Mouse (Mus musculus): ENCODE results near the gene Gm9999.
A peak's percentile ranks its signal among the peaks of the same experiment; 100 is the strongest.
"Not testable (repeated sequence)": the region's sequence is repeated elsewhere in the genome, so short reads cannot be mapped to it uniquely, and the experiment has no call there.

The Gm9999 gene

GRCm38 (mm10) chr7:46983280-46983679, at the start of gene Gm9999:
TSS of gene Gm9999 (plus strand) at chr7:46983580.
- DNase-seq = no peak

GRCm38 (mm10) chr7:46934788-46935187, 48.6 kb upstream of the Gm9999 start:
- no peak for DNase-seq

DNA sequence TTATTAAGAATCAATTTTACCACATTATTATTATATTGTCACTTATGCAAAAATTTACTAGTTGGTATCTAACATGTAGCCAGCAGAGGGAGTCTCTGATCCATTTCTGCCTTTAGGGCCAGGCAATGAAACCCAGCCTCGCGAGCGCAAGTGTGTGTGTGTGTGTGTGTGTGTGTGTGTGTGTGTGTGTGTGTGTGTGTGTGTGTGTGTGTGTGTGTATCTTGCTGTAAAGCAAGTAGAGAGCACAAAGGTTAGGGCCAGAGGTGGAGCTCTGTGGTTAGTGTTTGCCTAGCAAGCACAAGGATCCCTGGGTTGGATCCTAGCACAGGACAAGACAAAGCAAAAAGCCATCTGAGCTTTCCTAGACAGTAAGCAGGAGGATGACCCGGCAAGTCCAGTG, 47.5 kb upstream of the Gm9999 start:
- no peak for DNase-seq

DNA sequence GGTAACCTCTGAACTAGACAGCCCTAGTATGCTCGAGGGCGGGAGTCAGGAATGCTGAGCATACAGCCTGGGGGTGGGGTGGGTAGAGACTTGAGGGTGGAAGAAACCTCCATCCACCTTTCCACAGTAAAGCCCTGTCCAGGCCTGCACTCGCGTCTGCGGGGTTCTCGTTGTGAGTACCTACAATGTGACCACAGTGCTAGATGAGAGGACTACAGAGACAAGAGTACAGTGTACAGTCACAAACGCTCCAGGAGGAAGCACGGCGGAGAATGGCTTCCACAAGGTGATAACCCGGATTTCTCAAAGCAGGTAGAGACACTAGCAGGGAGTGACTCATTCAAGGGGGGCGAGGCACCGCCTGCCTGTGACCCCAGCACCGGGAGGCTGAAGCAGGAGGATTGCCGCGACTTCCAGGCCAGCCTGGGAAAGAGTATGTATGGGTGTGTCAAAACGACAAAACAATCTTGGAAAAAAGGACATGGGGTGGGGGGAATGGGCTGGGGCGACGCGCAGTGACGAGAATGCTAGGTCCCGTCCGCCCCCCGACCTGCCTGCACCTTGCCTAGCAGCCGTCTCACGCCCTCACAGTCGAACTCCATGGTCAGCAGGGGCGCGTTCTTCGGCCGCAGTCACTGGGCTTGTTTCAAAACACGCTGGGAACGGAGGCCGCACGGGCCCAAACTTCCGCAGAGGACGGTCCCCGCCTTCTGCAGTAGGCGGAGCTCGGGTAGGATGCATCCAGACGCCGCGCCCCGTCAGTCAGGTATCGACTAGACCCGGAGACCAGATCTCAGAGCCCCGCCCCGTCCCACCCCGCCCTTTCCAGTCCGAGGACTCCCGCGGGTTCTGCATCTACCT, 25.3 kb upstream of the Gm9999 start, which contains the start of gene Uevld:
TSS of gene Uevld (minus strand) at position 697 of the 861 bp plus-strand sequence.
- peak; percentile 91 for DNase-seq

DNA sequence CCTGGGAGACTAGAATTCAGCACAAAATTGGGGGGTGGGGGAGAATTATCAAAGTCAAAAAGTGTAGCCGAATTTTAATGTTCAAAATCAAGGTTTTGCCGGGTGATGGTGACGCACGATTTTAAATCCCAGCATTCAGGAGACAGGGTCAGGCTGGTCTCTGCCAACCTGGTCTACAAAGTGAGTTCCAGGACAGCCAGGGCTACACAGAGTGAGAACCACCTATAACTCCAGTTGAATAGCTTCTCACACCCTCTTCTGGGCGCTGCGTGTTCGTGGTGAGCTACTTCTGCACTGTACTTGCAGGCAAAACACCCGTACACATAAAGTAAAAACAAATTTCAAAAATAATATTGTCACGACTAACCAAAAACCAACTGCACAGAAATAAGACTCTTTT, 24.5 kb upstream of the Gm9999 start:
- DNase-seq = no peak

- DNase-seq = no peak
Observed at GRCm38 (mm10) chr7:46960991-46961390, 22.4 kb upstream of the Gm9999 start.

- no peak for DNase-seq
Observed at GRCm38 (mm10) chr7:46962132-46962531, 21.2 kb upstream of the Gm9999 start.

DNA sequence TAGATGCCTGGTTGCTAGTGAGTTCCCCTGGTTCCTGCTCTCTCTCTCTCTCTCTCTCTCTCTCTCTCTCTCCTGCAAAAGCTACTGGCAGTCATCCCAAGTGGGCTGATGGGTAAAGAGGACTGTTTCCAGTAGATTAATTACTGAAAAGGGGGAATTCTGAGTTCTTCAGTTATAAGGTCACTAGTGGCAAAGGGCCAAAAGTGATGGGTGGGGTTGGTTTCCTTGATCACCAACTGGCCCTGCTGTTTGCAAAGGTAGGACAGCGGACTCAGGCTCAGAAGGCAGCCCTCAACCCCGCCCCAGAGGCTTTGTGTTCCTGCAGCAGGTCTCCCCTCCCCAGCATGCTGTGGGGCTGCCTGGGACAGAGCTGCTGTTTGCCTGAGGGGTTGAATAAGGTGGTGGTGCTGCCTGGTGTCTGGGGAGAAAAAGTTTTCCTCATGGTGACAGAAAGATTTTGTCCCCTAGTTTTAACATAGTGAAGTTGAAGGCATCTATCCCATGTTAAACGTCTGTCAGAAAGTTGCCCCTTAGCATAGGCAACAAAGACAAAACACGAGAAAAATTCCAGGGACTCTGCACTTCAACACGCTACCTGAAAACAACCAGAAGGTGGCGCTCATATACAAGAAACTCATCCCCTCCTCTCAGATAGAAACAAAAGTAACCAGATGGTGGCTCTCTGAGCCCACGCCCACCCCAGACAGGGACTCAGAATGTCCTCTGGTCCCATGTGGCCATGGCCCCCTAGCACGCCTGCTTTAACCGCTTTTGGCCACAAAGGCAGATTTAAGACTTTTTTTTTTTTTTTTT, 20.4 kb upstream of the Gm9999 start:
- peak; percentile 77 for DNase-seq

GRCm38 (mm10) chr7:46964070-46964469, 19.3 kb upstream of the Gm9999 start:
- DNase-seq = no peak

GRCm38 (mm10) chr7:46969898-46970297, 13.5 kb upstream of the Gm9999 start:
- no peak for DNase-seq

DNA sequence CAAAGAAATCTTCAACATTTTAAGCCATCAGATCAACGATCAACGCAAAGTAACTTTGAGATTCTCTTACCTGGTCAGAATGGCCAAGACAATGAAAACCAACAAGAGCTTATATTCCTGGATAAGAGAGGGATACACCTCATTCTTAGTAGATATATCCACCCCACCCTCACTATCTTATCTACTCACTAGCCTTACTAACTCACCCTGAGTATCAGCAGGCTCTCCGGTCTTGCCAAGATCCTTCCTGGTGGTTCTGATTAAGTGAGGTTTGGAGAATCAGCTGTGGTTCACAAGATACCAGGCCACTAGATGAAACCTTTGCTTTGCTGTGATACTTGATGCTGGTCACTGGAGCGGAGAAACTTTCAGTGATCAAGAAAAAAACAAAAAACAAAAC, 8.7 kb upstream of the Gm9999 start:
- no peak for DNase-seq

GRCm38 (mm10) chr7:46975456-46975855, 7.9 kb upstream of the Gm9999 start:
- no peak for DNase-seq

- peak; percentile 56 for DNase-seq
Observed at GRCm38 (mm10) chr7:46985718-46986505, 2.5 kb downstream of the Gm9999 start.

DNA sequence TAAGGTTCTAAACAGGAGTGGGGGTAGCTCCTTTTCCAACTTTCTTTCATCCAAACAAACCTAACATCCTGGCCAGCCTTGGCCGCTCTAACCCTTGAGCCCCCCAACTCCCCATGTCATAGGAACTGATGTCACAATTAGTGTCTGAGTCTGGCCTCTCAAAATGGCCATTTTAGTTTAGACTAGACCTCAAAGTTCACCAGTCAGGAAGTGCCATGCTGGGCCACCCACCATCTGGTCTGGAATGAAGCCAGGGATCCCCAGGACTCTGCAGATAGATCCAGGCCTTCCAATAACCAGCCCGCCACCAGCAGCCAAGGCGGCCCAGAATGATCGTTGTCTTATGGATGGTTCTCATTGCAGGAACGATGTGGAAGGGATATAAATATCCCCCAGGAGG, 3.3 kb downstream of the Gm9999 start:
- peak; percentile 55 for DNase-seq

GRCm38 (mm10) chr7:46987073-46987472, 3.7 kb downstream of the Gm9999 start:
- DNase-seq = no peak

DNA sequence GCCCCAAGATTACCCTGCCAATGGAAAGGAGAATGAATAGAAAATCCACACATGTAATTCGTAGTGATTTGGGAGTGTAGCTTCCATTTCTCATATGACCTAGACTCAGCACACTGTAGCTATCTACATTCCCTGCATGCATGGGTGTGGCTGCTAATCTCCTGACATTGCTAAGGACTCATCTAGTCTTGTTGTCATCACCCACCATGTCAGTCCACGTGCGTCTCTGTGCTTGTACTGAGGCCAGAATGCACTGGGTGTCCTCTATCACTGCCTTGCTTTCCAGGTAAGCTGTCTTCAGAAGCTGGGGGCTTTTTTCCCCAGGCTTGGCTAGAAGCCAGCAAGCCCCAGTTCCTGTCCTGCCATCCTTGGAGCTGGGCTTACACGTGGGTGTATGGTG, 6.0 kb downstream of the Gm9999 start:
- DNase-seq = not testable (repeated sequence)

DNA sequence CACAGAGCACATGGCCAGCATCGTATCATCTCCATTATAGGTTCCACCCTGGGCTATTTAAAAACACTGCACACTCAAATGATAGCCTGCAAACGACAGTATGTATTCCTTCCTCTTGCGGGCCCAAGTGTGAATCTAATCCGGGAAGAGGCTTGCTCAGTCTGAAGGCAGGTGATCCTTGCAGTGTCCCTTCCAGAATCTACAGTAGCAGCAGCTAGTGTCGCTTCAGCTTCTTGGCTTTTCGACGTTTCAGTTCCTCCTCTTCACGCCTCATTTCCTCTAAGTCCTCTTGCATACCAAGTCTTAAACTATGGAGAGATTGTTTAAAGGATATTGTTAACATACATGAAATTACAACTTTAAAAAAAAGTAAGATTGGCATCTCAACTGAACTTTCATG, 9.7 kb downstream of the Gm9999 start:
- DNase-seq = no peak

DNA sequence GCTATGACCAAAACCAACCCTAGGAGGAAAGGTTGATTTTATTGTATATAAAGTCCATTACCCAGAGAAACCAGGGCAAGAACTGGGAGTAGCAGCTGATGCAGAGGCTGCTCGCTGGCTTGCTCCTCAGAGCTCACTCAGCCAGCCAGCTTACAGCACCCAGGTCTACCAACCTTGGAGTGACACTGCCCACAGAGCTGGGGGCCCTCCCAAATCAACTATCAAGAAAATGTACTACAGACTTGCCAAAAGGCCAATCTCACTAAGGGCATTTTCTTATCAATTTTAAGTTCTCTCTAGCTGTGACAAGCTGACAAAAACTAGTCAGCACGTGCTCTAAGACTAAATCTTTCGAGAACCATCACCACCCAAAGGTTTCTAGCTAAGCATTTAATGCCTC, 12.2 kb downstream of the Gm9999 start:
- DNase-seq = no peak

- DNase-seq = no peak
Observed at GRCm38 (mm10) chr7:46997008-46997407, 13.6 kb downstream of the Gm9999 start.

GRCm38 (mm10) chr7:46997644-46998395, 14.4 kb downstream of the Gm9999 start:
- no peak for DNase-seq

GRCm38 (mm10) chr7:46998942-46999341, 15.6 kb downstream of the Gm9999 start:
- DNase-seq = no peak

DNA sequence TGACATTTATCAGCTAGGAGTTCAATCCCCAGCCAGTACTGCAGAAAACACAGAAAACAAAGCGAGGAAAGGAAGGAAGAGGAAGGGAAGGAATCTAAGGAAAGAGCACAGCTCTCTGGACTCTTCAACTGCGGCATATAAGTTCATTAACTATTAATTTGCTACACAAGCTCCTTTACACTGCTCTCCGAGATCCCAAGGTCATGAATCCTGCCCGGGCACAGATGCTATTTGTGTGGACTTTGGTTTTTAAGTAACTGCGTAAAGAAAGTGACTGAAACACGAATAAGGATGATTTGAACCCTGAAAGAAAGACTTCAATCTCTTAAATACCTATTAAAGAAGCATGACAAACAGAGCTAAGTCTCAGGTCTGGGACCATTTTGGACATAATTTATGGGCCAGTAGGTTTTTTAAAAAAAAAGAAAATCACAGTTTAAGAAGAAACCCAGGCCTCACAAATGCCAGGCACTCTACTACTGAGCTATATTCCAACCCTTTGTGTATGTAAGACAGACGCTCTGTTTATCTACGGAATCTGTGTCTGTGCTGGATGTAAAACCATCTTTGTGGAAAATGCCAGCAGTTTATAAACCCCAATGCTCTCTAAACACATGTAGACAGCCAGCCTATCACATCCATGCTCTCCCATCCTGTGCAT, 16.7 kb downstream of the Gm9999 start:
- DNase-seq = no peak

Measured in layer of hippocampus, adult 9-11 months (tissue).